Mouse (Mus musculus) forebrain, embryonic 12.5 days (tissue): ENCODE results near the gene Gm1113. TPM values are rescaled to one million over a fixed set of nuclear protein-coding genes. Genes with fewer than 3 reads are reported as not detected.

Source experiments
- ATAC-seq: fragments of 200-750 bp; cut with Nextera tagmentation; 2 replicates; pipeline ENCODE4 v1.8.0; 2017; ENCODE audit warnings: moderate TSS enrichment; ENCODE audit not compliant: low FRiP score
- H3K27ac ChIP-seq: fragments of 300-500 bp; sonication (generic); 2 replicates; pipeline ENCODE4 v1.5.1; 2016; ENCODE audit warnings: mild to moderate bottlenecking
- H3K27me3 ChIP-seq: fragments of 300-500 bp; sonication (generic); 2 replicates; pipeline ENCODE4 v1.6.1; 2016; ENCODE audit warnings: mild to moderate bottlenecking
- H3K36me3 ChIP-seq: fragments of 300-500 bp; sonication (generic); replicated peaks from 2 replicates; pipeline ENCODE4 v1.6.1; 2016; ENCODE audit warnings: mild to moderate bottlenecking
- H3K4me1 ChIP-seq: fragments of 300-500 bp; sonication (generic); 2 replicates; pipeline ENCODE4 v1.6.1; 2016
- H3K4me2 ChIP-seq: fragments of 300-500 bp; sonication (generic); 2 replicates; pipeline ENCODE4 v1.6.1; 2016; ENCODE audit warnings: mild to moderate bottlenecking, moderate library complexity
- H3K4me3 ChIP-seq: fragments of 300-500 bp; sonication (generic); replicated peaks from 2 replicates; pipeline ENCODE4 v1.5.1; 2016; ENCODE audit warnings: mild to moderate bottlenecking
- H3K9ac ChIP-seq: fragments of 300-500 bp; sonication (generic); 2 replicates; pipeline ENCODE4 v1.6.1; 2016; ENCODE audit warnings: mild to moderate bottlenecking
- H3K9me3 ChIP-seq: fragments of 300-500 bp; sonication (generic); 2 replicates; pipeline ENCODE4 v1.6.1; 2016
- WGBS: fragments of 180-500 bp; shearing (Covaris S2); methylation state at CpG from one replicate; pipeline ENCODE4 v1.1.7; 2016; 5-methylcytosine and 5-hydroxymethylcytosine counted together
- polyA plus RNA-seq: library from polyadenylated mRNA; unstranded; fragments of >200 nt; fragmentation: Nextera tagmentation; extraction: Ambion mirVana; gene quantifications from 2 replicates; pipeline ENCODE4 v1.2.1, GENCODE M21; 2016

Gm1113 gene
- polyA plus RNA-seq, 1 experiment from 2014 or later = not detected

DNA sequence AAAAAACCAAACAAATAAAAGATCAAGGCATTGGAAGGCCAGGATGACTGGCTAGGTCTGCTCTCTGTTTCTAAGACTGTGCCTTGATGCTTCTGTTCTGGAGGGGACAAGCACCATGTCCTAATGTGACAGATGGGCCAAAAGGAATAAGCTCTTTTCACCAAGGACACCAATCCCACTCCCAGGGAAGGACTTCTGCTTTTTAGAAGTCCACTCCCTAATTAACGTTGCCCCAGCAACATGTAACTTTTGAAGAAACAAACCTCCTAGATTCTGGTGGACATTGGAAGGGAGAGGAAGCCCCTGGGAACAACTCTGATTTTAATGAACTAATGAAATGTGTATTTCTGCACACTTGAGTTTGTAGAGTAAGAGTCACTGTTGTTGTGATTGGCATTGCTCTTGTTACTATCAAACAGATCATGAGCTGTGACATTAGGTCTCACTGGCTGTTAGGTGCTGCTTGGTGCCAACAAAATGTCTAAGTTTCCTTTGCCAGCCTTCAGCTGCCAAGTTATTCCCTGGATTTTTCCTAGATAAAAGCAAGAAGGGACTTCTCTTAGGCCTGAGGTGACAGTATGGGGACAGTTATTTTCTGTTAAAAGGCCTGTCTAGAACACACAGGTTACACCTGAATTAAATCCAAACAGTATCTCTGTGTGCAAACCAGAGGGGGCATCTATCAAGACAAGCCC is 4.9 kb upstream of the Gm1113 start:
- Histone ChIP-seq H3K4me2 (no peak overlapping the region), H3K4me3 (no peak overlapping the region), H3K27me3 (peaks cover 12% of the 10 kb centered on the region; the same call in 1 of the 2 replicates), H3K9ac (no peak overlapping the region), H3K27ac (0 out of 2 replicates have a peak overlapping the region, but pooled peaks have one; percentile 63), H3K9me3 (no peaks in the 10 kb centered on the region), H3K36me3 (no peaks in the 10 kb centered on the region), H3K4me1 (peaks cover 15% of the 10 kb centered on the region)
- 78% methylated on average over 1 of the region's 1 CpGs for WGBS
- no peak for ATAC-seq

- WGBS = 79% methylated on average over 2 of the region's 2 CpGs
- peaks cover 12% of the 10 kb centered on the region; the same call in 1 of the 2 replicates for H3K27me3 ChIP-seq
- no peaks in the 10 kb centered on the region for H3K36me3 ChIP-seq
- no peaks in the 10 kb centered on the region for H3K9me3 ChIP-seq
- H3K4me2 ChIP-seq = no peak overlapping the region
- no peak overlapping the region for H3K9ac ChIP-seq
- H3K4me3 ChIP-seq = no peak overlapping the region
- no peak for ATAC-seq
- no peak overlapping the region for H3K27ac ChIP-seq
- H3K4me1 ChIP-seq = peaks cover 15% of the 10 kb centered on the region
Measured at GRCm38 (mm10) chr9:35522241-35522640, 4.2 kb upstream of the Gm1113 start.

GRCm38 (mm10) chr9:35520631-35521348 is 2.7 kb upstream of the Gm1113 start:
- H3K36me3 ChIP-seq = no peaks in the 10 kb centered on the region
- ATAC-seq = no peak
- WGBS = 89% methylated on average over 6 of the region's 6 CpGs
- no peak overlapping the region for H3K4me2 ChIP-seq
- H3K27me3 ChIP-seq = peaks cover 12% of the 10 kb centered on the region; the same call in 1 of the 2 replicates
- H3K4me1 ChIP-seq = peaks cover 15% of the 10 kb centered on the region
- H3K27ac ChIP-seq = no peak overlapping the region
- no peak overlapping the region for H3K9ac ChIP-seq
- H3K4me3 ChIP-seq = no peak overlapping the region
- no peaks in the 10 kb centered on the region for H3K9me3 ChIP-seq

DNA sequence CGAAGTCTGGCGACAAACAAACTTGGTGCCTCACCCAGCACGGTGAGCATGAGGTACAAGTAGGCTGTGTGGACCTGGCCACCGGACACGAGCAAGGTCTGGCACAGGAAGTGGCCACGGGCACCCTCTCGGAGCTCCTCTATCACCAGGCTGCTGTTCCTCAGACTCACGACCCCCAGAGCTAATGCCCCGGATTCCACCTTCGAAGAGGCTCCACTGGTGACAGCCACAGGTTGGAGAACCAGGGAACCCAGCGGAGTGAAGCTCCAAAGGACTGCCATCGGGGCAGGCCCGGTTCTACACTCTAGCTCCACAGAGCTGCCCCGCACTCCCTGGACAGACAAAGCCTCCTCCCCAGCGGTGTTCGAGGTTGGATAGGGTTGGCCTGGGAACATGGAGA is 1.4 kb downstream of the Gm1113 start:
- Histone ChIP-seq H3K4me2 (no peak overlapping the region), H3K9ac (no peak overlapping the region), H3K36me3 (no peaks in the 10 kb centered on the region), H3K4me3 (no peak overlapping the region), H3K4me1 (no peaks in the 10 kb centered on the region), H3K27ac (no peak overlapping the region), H3K27me3 (peaks cover 6% of the 10 kb centered on the region; the same call in 1 of the 2 replicates), H3K9me3 (no peaks in the 10 kb centered on the region)
- WGBS = 90% methylated on average over 16 of the region's 16 CpGs
- no peak for ATAC-seq

DNA sequence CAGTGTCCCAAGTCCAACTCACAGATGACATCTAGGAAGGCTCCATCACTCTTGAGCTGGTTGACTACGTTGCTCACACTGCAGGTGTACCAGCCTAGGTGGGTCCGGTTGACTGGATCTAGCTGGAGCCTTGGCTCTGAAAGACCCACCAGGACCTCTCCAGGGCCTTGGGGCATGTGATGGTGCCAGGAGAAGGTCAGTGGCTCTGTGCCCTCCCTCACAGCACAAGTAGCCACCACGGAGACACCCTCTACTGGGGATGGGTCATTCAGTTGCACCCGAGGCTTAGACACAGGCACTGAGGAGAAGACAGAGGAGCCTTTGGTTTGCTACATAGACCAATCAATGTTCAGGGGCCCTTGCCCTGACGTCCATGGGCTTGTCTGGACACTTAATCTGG is 1.9 kb downstream of the Gm1113 start:
- ATAC-seq = no peak
- 83% methylated on average over 5 of the region's 5 CpGs for WGBS

GRCm38 (mm10) chr9:35513900-35514299 is 4.2 kb downstream of the Gm1113 start:
- H3K4me3 ChIP-seq = no peak overlapping the region
- WGBS = 93% methylated on average over 4 of the region's 4 CpGs
- no peak overlapping the region for H3K9ac ChIP-seq
- no peak for ATAC-seq
- no peak overlapping the region for H3K27ac ChIP-seq
- no peaks in the 10 kb centered on the region for H3K4me1 ChIP-seq
- no peaks in the 10 kb centered on the region for H3K36me3 ChIP-seq
- H3K9me3 ChIP-seq = no peaks in the 10 kb centered on the region
- H3K27me3 ChIP-seq = 0 out of 2 replicates have a peak, but pooled peaks cover 4% of the 10 kb centered on the region
- no peak overlapping the region for H3K4me2 ChIP-seq

More for the DNA sequence above, 1.9 kb downstream of the Gm1113 start:
- Histone ChIP-seq H3K4me1 (no peaks in the 10 kb centered on the region), H3K4me2 (no peak overlapping the region), H3K27me3 (0 out of 2 replicates have a peak, but pooled peaks cover 3% of the 10 kb centered on the region), H3K27ac (no peak overlapping the region), H3K4me3 (no peak overlapping the region), H3K36me3 (no peaks in the 10 kb centered on the region), H3K9me3 (no peaks in the 10 kb centered on the region), H3K9ac (no peak overlapping the region)

DNA sequence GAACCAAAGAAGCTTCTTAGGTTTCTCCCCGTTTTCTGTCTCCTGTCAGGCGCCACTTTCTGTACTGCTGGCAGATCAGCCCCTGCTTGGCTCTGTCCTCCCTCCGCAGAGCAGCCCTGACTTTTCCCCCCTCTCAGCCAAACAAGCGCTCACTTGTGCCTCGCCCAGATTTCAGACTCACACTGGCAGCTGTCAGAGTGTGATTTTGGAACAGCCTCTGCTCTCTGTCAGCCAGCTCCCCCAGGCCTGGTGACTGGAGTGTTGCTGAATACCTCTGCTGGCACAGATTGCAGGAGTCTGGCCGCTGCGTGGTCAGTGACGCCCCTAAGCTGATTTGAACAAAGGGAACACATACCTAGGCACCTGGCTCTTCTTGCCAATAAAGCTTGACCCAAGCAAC is 9.8 kb downstream of the Gm1113 start:
- Histone ChIP-seq H3K4me3 (no peak overlapping the region), H3K27ac (0 out of 2 replicates have a peak overlapping the region, but pooled peaks have one; percentile 25), H3K4me2 (no peak overlapping the region), H3K9me3 (no peaks in the 10 kb centered on the region), H3K4me1 (peaks cover 2% of the 10 kb centered on the region; the same call in 1 of the 2 replicates), H3K36me3 (peaks cover 26% of the 10 kb centered on the region), H3K9ac (no peak overlapping the region), H3K27me3 (0 out of 2 replicates have a peak, but pooled peaks cover 4% of the 10 kb centered on the region)
- ATAC-seq = no peak
- WGBS = 49% methylated on average over 8 of the region's 8 CpGs

- H3K4me2 ChIP-seq = no peak overlapping the region
- H3K4me3 ChIP-seq = no peak overlapping the region
- H3K27ac ChIP-seq = no peak overlapping the region
- H3K36me3 ChIP-seq = peaks cover 57% of the 10 kb centered on the region
- no peaks in the 10 kb centered on the region for H3K4me1 ChIP-seq
- no peak overlapping the region for H3K9ac ChIP-seq
- no peaks in the 10 kb centered on the region for H3K27me3 ChIP-seq
- H3K9me3 ChIP-seq = no peaks in the 10 kb centered on the region
- ATAC-seq = no peak
- 85% methylated on average over 10 of the region's 10 CpGs for WGBS
Measured at GRCm38 (mm10) chr9:35502361-35503000, 15.6 kb downstream of the Gm1113 start.

- H3K36me3 ChIP-seq = peaks cover 56% of the 10 kb centered on the region
- ATAC-seq = no peak
- 79% methylated on average over 6 of the region's 6 CpGs for WGBS
Measured at GRCm38 (mm10) chr9:35499946-35500345, 18.1 kb downstream of the Gm1113 start.

GRCm38 (mm10) chr9:35495471-35495870 is 22.6 kb downstream of the Gm1113 start:
- H3K36me3 ChIP-seq = peaks cover 44% of the 10 kb centered on the region
- no peak overlapping the region for H3K4me2 ChIP-seq
- H3K4me3 ChIP-seq = no peak overlapping the region
- H3K9ac ChIP-seq = no peak overlapping the region
- no peaks in the 10 kb centered on the region for H3K27me3 ChIP-seq
- no peaks in the 10 kb centered on the region; the same call in none of the 2 replicates for H3K4me1 ChIP-seq
- H3K9me3 ChIP-seq = no peaks in the 10 kb centered on the region
- H3K27ac ChIP-seq = no peak overlapping the region
- WGBS = 68% methylated on average over 3 of the region's 3 CpGs
- no peak for ATAC-seq

More at GRCm38 (mm10) chr9:35499946-35500345, 18.1 kb downstream of the Gm1113 start:
- Histone ChIP-seq H3K4me2 (no peak overlapping the region), H3K4me3 (no peak overlapping the region), H3K27me3 (no peaks in the 10 kb centered on the region), H3K4me1 (no peaks in the 10 kb centered on the region; the same call in 1 of the 2 replicates), H3K9ac (no peak overlapping the region), H3K27ac (no peak overlapping the region), H3K9me3 (no peaks in the 10 kb centered on the region)

DNA sequence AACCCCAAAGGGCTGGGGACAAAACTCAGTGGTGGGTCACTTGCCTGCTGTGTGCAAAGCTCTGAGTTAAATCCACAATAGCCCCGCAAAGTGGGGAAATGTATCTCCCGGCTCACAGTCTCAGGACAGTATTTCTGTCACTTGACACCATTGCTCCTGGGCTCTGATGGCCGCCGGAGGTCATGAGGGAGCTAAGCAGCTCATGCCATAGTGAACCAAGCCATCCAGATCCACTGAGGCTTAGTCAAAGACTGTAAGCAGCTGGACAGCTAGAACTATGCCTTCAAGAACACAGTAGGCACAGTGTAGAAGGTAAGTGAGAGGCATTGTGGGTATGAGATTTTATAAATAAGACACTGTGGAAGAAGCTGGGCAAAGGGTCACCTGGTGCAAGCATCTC is 23.1 kb downstream of the Gm1113 start:
- H3K27ac ChIP-seq = no peak overlapping the region
- no peaks in the 10 kb centered on the region for H3K27me3 ChIP-seq
- H3K4me3 ChIP-seq = no peak overlapping the region
- 70% methylated on average over 4 of the region's 4 CpGs for whole genome bisulfite sequencing
- no peak overlapping the region for H3K9ac ChIP-seq
- H3K4me2 ChIP-seq = no peak overlapping the region
- ATAC-seq = no peak
- H3K9me3 ChIP-seq = no peaks in the 10 kb centered on the region
- H3K36me3 ChIP-seq = peaks cover 38% of the 10 kb centered on the region
- H3K4me1 ChIP-seq = no peaks in the 10 kb centered on the region; the same call in none of the 2 replicates

DNA sequence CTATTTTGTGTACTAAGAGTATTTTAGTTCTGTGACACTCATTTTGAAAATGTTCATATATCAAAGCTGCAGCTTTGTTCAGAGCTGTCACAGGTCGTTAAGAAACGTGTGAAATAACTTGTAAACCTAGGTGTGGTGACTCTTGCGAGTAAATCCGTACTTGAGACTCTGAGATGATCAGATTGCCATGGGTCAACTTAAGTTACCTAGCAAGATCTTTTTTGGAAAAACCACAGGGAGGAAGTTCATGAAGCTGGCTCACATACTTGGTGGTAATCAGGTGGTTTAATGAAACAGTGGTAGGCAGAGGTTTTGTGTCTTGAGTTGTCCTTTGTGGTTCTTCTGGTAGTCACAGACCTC is 24.4 kb downstream of the Gm1113 start:
- peaks cover 46% of the 10 kb centered on the region for H3K36me3 ChIP-seq
- H3K4me2 ChIP-seq = no peak overlapping the region
- no peaks in the 10 kb centered on the region; the same call in none of the 2 replicates for H3K4me1 ChIP-seq
- 52% methylated on average over 4 of the region's 4 CpGs for WGBS
- no peak overlapping the region for H3K9ac ChIP-seq
- no peak overlapping the region for H3K27ac ChIP-seq
- no peaks in the 10 kb centered on the region for H3K27me3 ChIP-seq
- H3K4me3 ChIP-seq = no peak overlapping the region
- no peaks in the 10 kb centered on the region for H3K9me3 ChIP-seq
- ATAC-seq = no peak
